Mouse (Mus musculus): Measurements from ENCODE around the gene Gtf2ird2.

The Gtf2ird2 gene

GRCm38 (mm10) chr5:134270566-134270965, 86.7 kb downstream of the Gtf2ird2 start:
- no peak for DNase-seq

GRCm38 (mm10) chr5:134271421-134271820, 87.6 kb downstream of the Gtf2ird2 start:
- DNase-seq, result no peak

- DNase-seq, result no peak
Observed at GRCm38 (mm10) chr5:134272761-134273160, 88.9 kb downstream of the Gtf2ird2 start.

- DNase-seq, result no peak
Observed at GRCm38 (mm10) chr5:134273761-134274160, 89.9 kb downstream of the Gtf2ird2 start.

All from cerebellum, postnatal 10 days (tissue).